Mouse (Mus musculus) lung, adult 2 months (tissue): ENCODE measurements around the gene Gm39566.

ENCODE experiments used
- CTCF ChIP-seq: fragments of 200-500 bp; IDR thresholded peaks from 2 replicates; pipeline ENCODE4 v1.5.1; 2011; ENCODE audit warnings: mild to moderate bottlenecking, low read length, control low read depth; ENCODE audit not compliant: insufficient read depth
- POLR2A ChIP-seq: fragments of 200-500 bp; IDR thresholded peaks from 2 replicates; pipeline ENCODE4 v1.6.1; 2011; ENCODE audit warnings: low read depth, mild to moderate bottlenecking, control low read depth, low read length, borderline replicate concordance; ENCODE audit errors: extremely low read depth

GRCm38 (mm10) chr11:69837604-69837951 lies 22.5 kb upstream of the Gm39566 start, which contains the start of gene Nlgn2:
- TF ChIP-seq CTCF (no peak), POLR2A (no peak)
